Mouse (Mus musculus) gastrocnemius, adult 2 months (tissue): ENCODE data around the gene Peli1. TPM values are rescaled to one million over a fixed set of nuclear protein-coding genes. Genes with fewer than 3 reads are reported as not detected.
"Not testable (repeated sequence)": the region's sequence is repeated elsewhere in the genome, so short reads cannot be mapped to it uniquely, and the experiment has no call there.

Experiments used
- DNase-seq: peaks from one replicate; pipeline ENCODE4 v3.0.0; 2022
- H3K27ac ChIP-seq: fragments of 200-600 bp; 2 replicates; pipeline ENCODE4 v1.8.1; 2022; ENCODE audit warnings: mild to moderate bottlenecking
- H3K4me3 ChIP-seq: fragments of 200-600 bp; 2 replicates; pipeline ENCODE4 v1.8.1; 2022; ENCODE audit warnings: mild to moderate bottlenecking, moderate library complexity
- CTCF ChIP-seq: fragments of 200-600 bp; IDR thresholded peaks from 2 replicates; pipeline ENCODE4 v1.8.1; 2022; ENCODE audit warnings: antibody characterized with exemption, mild to moderate bottlenecking, moderate library complexity
- intact Hi-C: fragments of 180-260 bp; cut with DNase I; formaldehyde crosslinking; loops from one replicate; pipeline ENCODE4 v1.15.1; 2025
- total RNA-seq, 2 experiments: library from RNA; stranded (reverse); gene quantifications; 2 replicates each; pipeline ENCODE4 v1.2.3; 2021

Gene Peli1
- total RNA-seq, 2 experiments from 2014 or later = 12.0 to 12.1 TPM

GRCm38 (mm10) chr11:21182709-21183108 is 91.6 kb downstream of the Peli1 start:
- DNase-seq = no peak
- no peak for TF ChIP-seq CTCF
- no peak overlapping the region for H3K27ac ChIP-seq
- intact Hi-C loops = no loop called here
- no peak overlapping the region for H3K4me3 ChIP-seq

GRCm38 (mm10) chr11:21191821-21192220 is 100.7 kb downstream of the Peli1 start:
- DNase-seq, H3K4me3 ChIP-seq, intact Hi-C loops, H3K27ac ChIP-seq: not testable (repeated sequence)

GRCm38 (mm10) chr11:21194851-21195250 is 103.8 kb downstream of the Peli1 start:
- no peak overlapping the region for H3K4me3 ChIP-seq
- DNase-seq = no peak
- no peak overlapping the region for H3K27ac ChIP-seq
- no peak for TF ChIP-seq CTCF
- intact Hi-C loops = no loop called here

Other genes with a start within 250 kb of the Peli1 start
- gene Vps54, start 148.0 kb downstream of the Peli1 start, total RNA-seq = 10 to 100 TPM; 19.6 to 22.3 TPM